Mouse (Mus musculus) thymus, adult 2 months (tissue): Measurements from ENCODE around the gene Il1a. TPM values are rescaled to one million over a fixed set of nuclear protein-coding genes. Genes with fewer than 3 reads are reported as not detected.

Experiments used
- DNase-seq: peaks from one replicate; pipeline ENCODE4 v3.0.0; 2021
- H3K27ac ChIP-seq: fragments of 200-500 bp; 2 replicates; pipeline ENCODE4 v1.5.1; 2012; ENCODE audit warnings: low read length, control low read depth; ENCODE audit not compliant: control insufficient read depth, insufficient read depth
- H3K27me3 ChIP-seq: fragments of 200-500 bp; 2 replicates; pipeline ENCODE4 v1.6.1; 2012; ENCODE audit warnings: mild to moderate bottlenecking, low read length, moderate library complexity, mixed read lengths; ENCODE audit not compliant: control insufficient read depth, insufficient read depth
- H3K36me3 ChIP-seq: fragments of 200-500 bp; 2 replicates; pipeline ENCODE4 v1.6.1; 2012; ENCODE audit warnings: mild to moderate bottlenecking, low read length, moderate library complexity; ENCODE audit not compliant: control insufficient read depth, insufficient read depth
- H3K4me1 ChIP-seq: fragments of 200-500 bp; replicated peaks from 2 replicates; pipeline ENCODE4 v1.6.1; 2012; ENCODE audit warnings: low read length; ENCODE audit not compliant: control insufficient read depth, insufficient read depth
- H3K4me3 ChIP-seq: fragments of 200-500 bp; 2 replicates; pipeline ENCODE4 v1.5.1; 2012; ENCODE audit warnings: mild to moderate bottlenecking, low read length, control low read depth, moderate library complexity; ENCODE audit not compliant: control insufficient read depth, insufficient read depth
- CTCF ChIP-seq: fragments of 200-500 bp; IDR thresholded peaks from 2 replicates; pipeline ENCODE4 v1.5.1; 2012; ENCODE audit warnings: mild to moderate bottlenecking, control low read depth, low read length, moderate library complexity, borderline replicate concordance; ENCODE audit not compliant: control insufficient read depth, poor library complexity, insufficient read depth; ENCODE audit errors: extremely low read depth
- POLR2A ChIP-seq: fragments of 200-500 bp; IDR thresholded peaks from 2 replicates; pipeline ENCODE4 v1.6.1; 2012; ENCODE audit warnings: mild to moderate bottlenecking, low read length, control low read depth, moderate library complexity; ENCODE audit not compliant: control insufficient read depth, poor library complexity, insufficient read depth; ENCODE audit errors: extremely low read depth
- WGBS: fragments of 180-500 bp; shearing (Covaris S2); methylation state at CpG from one replicate; pipeline ENCODE4 v1.1.7; 2018; 5-methylcytosine and 5-hydroxymethylcytosine counted together
- polyA plus RNA-seq: library from polyadenylated mRNA; depleted of rRNA; stranded (reverse); fragments of >200 nt; gene quantifications from 2 replicates; pipeline ENCODE4 v1.2.3, GENCODE M21; 2012; rRNA removed

Il1a gene
- polyA plus RNA-seq, 1 experiment = 1.5 TPM

- Histone ChIP-seq H3K27me3 (no peaks in the 10 kb centered on the region), H3K4me3 (no peak overlapping the region), H3K36me3 (no peaks in the 10 kb centered on the region), H3K27ac (no peak overlapping the region), H3K4me1 (no peaks in the 10 kb centered on the region)
- no peak for TF ChIP-seq CTCF
- no peak for TF ChIP-seq POLR2A
- DNase-seq = no peak
- 87% methylated on average over 4 of the region's 4 CpGs for WGBS
Observed at GRCm38 (mm10) chr2:129256006-129256405, 53.8 kb downstream of the Il1a start.

GRCm38 (mm10) chr2:129254076-129254475 is 55.7 kb downstream of the Il1a start:
- Histone ChIP-seq H3K4me1 (peaks cover 2% of the 10 kb centered on the region; the same call in 1 of the 2 replicates), H3K36me3 (no peaks in the 10 kb centered on the region), H3K27ac (no peak overlapping the region), H3K4me3 (no peak overlapping the region), H3K27me3 (no peaks in the 10 kb centered on the region)
- DNase-seq = no peak
- WGBS = 90% methylated on average over 2 of the region's 2 CpGs
- TF ChIP-seq CTCF (no peak), POLR2A (no peak)

GRCm38 (mm10) chr2:129253631-129253970 is 56.2 kb downstream of the Il1a start:
- H3K4me1 ChIP-seq = peaks cover 2% of the 10 kb centered on the region; the same call in 1 of the 2 replicates
- no peaks in the 10 kb centered on the region for H3K27me3 ChIP-seq
- no peak overlapping the region for H3K27ac ChIP-seq
- 95% methylated on average over 2 of the region's 2 CpGs for WGBS
- no peak for TF ChIP-seq POLR2A
- no peak for DNase-seq
- no peak overlapping the region for H3K4me3 ChIP-seq
- H3K36me3 ChIP-seq = no peaks in the 10 kb centered on the region

- Histone ChIP-seq H3K27ac (no peak overlapping the region), H3K27me3 (no peaks in the 10 kb centered on the region), H3K4me3 (no peak overlapping the region), H3K4me1 (peaks cover 2% of the 10 kb centered on the region; the same call in 1 of the 2 replicates), H3K36me3 (no peaks in the 10 kb centered on the region)
- WGBS = 96% methylated on average over 19 of the region's 19 CpGs
- no peak for DNase-seq
- TF ChIP-seq CTCF = no peak
- no peak for TF ChIP-seq POLR2A
Observed at GRCm38 (mm10) chr2:129252836-129253630, 56.7 kb downstream of the Il1a start.

Other genes starting within 250 kb of the Il1a start
- 6.4 and 6.7 TPM in 2 replicates for gene Ttl, start 244.0 kb downstream of the Il1a start, polyA plus RNA-seq
- 24.2 and 28.0 TPM in 2 replicates for gene Polr1b, start 209.0 kb downstream of the Il1a start, polyA plus RNA-seq
- 55.5 and 65.2 TPM in 2 replicates for gene Chchd5, start 180.3 kb downstream of the Il1a start, polyA plus RNA-seq
- 77.3 and 82.0 TPM in 2 replicates for gene Slc20a1, start 111.2 kb downstream of the Il1a start, polyA plus RNA-seq
- 5.1 and 7.5 TPM in 2 replicates for gene Ckap2l, start 12.8 kb downstream of the Il1a start, polyA plus RNA-seq
- gene Il1b, start 61.2 kb upstream of the Il1a start, polyA plus RNA-seq = 1.8 and 1.9 TPM in 2 replicates
- 0.12 TPM in 1 of 2 replicates, not detected in the other for gene F830045P16Rik, start 226.6 kb upstream of the Il1a start, polyA plus RNA-seq